Mouse (Mus musculus): ENCODE results near the gene Tbx2.

DNA sequence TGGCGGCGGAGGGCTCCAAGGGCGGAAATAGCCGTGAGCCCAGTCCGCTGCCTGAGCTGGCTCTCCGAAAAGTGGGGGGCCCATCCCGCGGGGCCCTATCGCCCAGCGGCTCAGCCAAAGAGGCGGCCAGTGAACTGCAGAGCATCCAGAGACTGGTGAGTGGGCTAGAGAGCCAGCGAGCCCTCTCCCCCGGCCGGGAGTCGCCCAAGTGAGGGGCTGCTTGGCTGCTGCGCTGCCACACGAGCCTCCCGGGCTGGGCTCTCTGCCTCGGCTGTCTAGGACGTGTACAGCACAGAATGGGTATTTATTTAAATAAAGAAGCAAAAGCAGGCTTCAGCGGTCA, 8.4 kb downstream of the Tbx2 start:
- TF ChIP-seq CTCF (conservative IDR thresholded peaks at IDR 0.05 in 1 of 2, IDR thresholded peaks at IDR 0.05 in 1 of 2; ENCODE audit: low read depth in 2 of 2, low read length in 2 of 2) (no peak), POLR2A (IDR thresholded peaks at IDR 0.05; ENCODE audit: low read depth, low read length) (no peak), POLR2AphosphoS2 (IDR thresholded peaks at IDR 0.05; ENCODE audit: low read depth, low read length) (no peak), ZNF384 (IDR thresholded peaks at IDR 0.05; ENCODE audit: low read depth, low read length) (no peak), MAZ (IDR thresholded peaks at IDR 0.05; ENCODE audit: low read depth, low read length) (no peak), TCF12 (IDR thresholded peaks at IDR 0.05; ENCODE audit: low read depth, low read length) (no peak), NRF1 (IDR thresholded peaks at IDR 0.05; ENCODE audit: low read depth, low read length) (no peak), MAFK (IDR thresholded peaks at IDR 0.05; ENCODE audit: insufficient replicate concordance, low read length) (no peak), GABPA (IDR thresholded peaks at IDR 0.05; ENCODE audit: insufficient replicate concordance, low read depth, low read length) (no peak), EP300 (IDR thresholded peaks at IDR 0.05; ENCODE audit: low read length) (no peak)
